Mouse (Mus musculus) C2C12 (cell line): ENCODE results near the gene Anks1b. TPM values are rescaled to one million over a fixed set of nuclear protein-coding genes. Genes with fewer than 3 reads are reported as not detected.

Source experiments
- H3K27me3 ChIP-seq: one replicate; pipeline ENCODE4 v1.6.1; 2011; ENCODE audit not compliant: control insufficient read depth, insufficient read depth, insufficient read length
- H3K36me3 ChIP-seq: one replicate; pipeline ENCODE4 v1.6.1; 2011; ENCODE audit not compliant: control insufficient read depth, insufficient read depth
- H3K4me3 ChIP-seq: one replicate; pipeline ENCODE4 v1.5.1; 2011; ENCODE audit warnings: mild to moderate bottlenecking, control low read depth; ENCODE audit not compliant: poor library complexity, insufficient read depth, severe bottlenecking
- H3K79me2 ChIP-seq: one replicate; pipeline ENCODE4 v1.6.1; 2011; ENCODE audit not compliant: control insufficient read depth, insufficient read depth
- H3K79me3 ChIP-seq: one replicate; pipeline ENCODE4 v1.6.1; 2011; ENCODE audit warnings: low read depth, control low read depth
- H3ac ChIP-seq: one replicate; pipeline ENCODE3; 2011; ENCODE audit warnings: low read depth; ENCODE audit not compliant: control insufficient read depth, insufficient read length
- CEBPB ChIP-seq: IDR thresholded peaks from one replicate; pipeline ENCODE4 v1.6.1; 2011; ENCODE audit warnings: low read depth, mild to moderate bottlenecking, control low read depth, moderate library complexity
- CTCF ChIP-seq: IDR thresholded peaks from one replicate; pipeline ENCODE4 v1.5.1; 2011; ENCODE audit not compliant: control insufficient read depth, insufficient read depth, insufficient read length
- FOSL1 ChIP-seq: IDR thresholded peaks from one replicate; pipeline ENCODE4 v1.8.0; 2011; ENCODE audit warnings: mild to moderate bottlenecking, low read length; ENCODE audit not compliant: poor library complexity, insufficient read depth, severe bottlenecking
- MAX ChIP-seq: IDR thresholded peaks from one replicate; pipeline ENCODE4 v1.6.1; 2011; ENCODE audit warnings: mild to moderate bottlenecking, control low read depth
- MYOD1 ChIP-seq: IDR thresholded peaks from one replicate; pipeline ENCODE4 v1.6.1; 2011; ENCODE audit warnings: low read depth; ENCODE audit not compliant: control insufficient read depth, insufficient read length
- MYOG ChIP-seq: IDR thresholded peaks from one replicate; pipeline ENCODE4 v1.6.1; 2011; ENCODE audit not compliant: control insufficient read depth, insufficient read length; ENCODE audit errors: extremely low read depth
- USF1 ChIP-seq: IDR thresholded peaks from one replicate; pipeline ENCODE4 v1.6.1; 2011; ENCODE audit warnings: low read depth, mild to moderate bottlenecking, control low read depth, moderate library complexity
- polyA plus RNA-seq: library from polyadenylated mRNA; unstranded; fragments of >200 nt; fragmentation: generic; extraction: Trizol; gene quantifications from one replicate; pipeline ENCODE4 v1.2.1, GENCODE M21; 2012; ENCODE audit warnings: missing spikeins

The Anks1b gene
- polyA plus RNA-seq, 1 experiment = 0.27 TPM

DNA sequence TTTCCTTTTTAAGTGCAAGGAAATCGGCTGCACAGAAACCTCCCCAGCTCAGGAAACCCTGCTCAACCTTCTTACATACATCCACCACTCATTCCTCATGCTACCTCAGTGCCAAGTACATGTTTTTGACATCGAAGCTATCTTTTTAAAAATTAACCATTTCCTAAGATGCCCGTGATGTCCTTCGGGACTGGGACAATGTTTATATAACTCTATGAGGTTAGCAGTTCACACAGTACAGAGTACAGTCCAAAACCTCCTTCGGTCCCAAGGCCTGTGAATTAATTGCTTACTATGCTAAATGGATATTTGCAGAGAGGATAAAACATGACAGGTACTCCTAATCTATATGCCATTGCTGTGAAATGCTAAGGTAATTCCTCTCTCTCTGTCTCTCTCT lies 558.2 kb downstream of the Anks1b start:
- no peaks in the 10 kb centered on the region for H3K27me3 ChIP-seq
- H3K79me2 ChIP-seq = no peaks in the 10 kb centered on the region
- no peak for TF ChIP-seq MYOD1
- no peak for TF ChIP-seq MAX
- no peak for TF ChIP-seq MYOG
- TF ChIP-seq CTCF = no peak
- no peak for TF ChIP-seq CEBPB
- TF ChIP-seq FOSL1 = no peak
- TF ChIP-seq USF1 = no peak
- no peak overlapping the region for H3K4me3 ChIP-seq
- H3K36me3 ChIP-seq = no peaks in the 10 kb centered on the region
- no peaks in the 10 kb centered on the region for H3K79me3 ChIP-seq
- H3ac ChIP-seq = no peak overlapping the region

DNA sequence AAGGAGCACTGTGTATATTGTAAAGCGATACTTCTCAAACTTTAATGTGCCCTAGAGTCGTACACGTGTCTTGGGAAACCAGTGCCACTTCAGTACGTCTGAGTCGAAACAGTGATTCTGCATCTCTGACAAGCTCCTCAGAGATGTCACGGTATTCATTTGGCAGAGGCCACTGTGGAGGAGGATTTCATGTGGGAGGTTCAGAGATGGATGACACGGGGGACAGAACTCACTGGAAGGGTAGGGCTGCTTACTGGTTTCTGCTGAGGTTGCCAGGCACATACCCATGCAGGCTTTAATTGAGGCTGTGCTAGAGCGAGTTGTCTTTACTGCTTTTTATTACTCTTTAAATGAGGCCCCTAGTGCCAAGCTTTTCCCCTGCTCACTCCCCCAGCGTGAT lies 558.7 kb downstream of the Anks1b start:
- H3K79me3 ChIP-seq = no peaks in the 10 kb centered on the region
- no peaks in the 10 kb centered on the region for H3K27me3 ChIP-seq
- H3K36me3 ChIP-seq = no peaks in the 10 kb centered on the region
- no peak for TF ChIP-seq CTCF
- TF ChIP-seq FOSL1 = no peak
- TF ChIP-seq MYOG = no peak
- no peak for TF ChIP-seq MYOD1
- no peak for TF ChIP-seq USF1
- no peak for TF ChIP-seq MAX
- H3ac ChIP-seq = no peak overlapping the region
- no peaks in the 10 kb centered on the region for H3K79me2 ChIP-seq
- no peak overlapping the region for H3K4me3 ChIP-seq

DNA sequence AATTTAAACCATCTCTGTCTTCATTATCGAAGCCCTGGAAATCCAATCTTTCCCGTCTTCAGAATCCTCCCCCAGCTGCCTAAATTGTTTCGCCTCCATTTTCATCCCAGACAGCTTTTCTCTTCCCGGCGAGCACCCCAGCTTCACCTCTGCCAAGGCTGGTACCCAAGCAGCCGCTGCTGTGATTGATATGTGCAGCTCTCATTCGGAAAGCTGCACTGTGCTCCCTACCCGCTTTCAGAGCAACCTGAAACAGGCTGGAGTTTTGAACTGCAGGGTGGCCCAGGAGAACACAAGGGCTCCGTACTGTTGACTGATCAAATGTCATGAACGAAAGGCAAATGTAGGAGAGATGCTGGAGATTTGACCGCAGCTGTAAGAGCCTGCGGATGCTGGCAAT lies 559.2 kb downstream of the Anks1b start:
- no peak overlapping the region for H3K4me3 ChIP-seq
- no peak for TF ChIP-seq MYOG
- TF ChIP-seq MAX = no peak
- no peak for TF ChIP-seq CTCF
- TF ChIP-seq USF1 = no peak
- TF ChIP-seq CEBPB = no peak
- TF ChIP-seq FOSL1 = no peak
- TF ChIP-seq MYOD1 = no peak
- H3K79me2 ChIP-seq = no peaks in the 10 kb centered on the region
- H3K36me3 ChIP-seq = no peaks in the 10 kb centered on the region
- H3K79me3 ChIP-seq = no peaks in the 10 kb centered on the region
- no peak overlapping the region for H3ac ChIP-seq
- H3K27me3 ChIP-seq = no peaks in the 10 kb centered on the region

DNA sequence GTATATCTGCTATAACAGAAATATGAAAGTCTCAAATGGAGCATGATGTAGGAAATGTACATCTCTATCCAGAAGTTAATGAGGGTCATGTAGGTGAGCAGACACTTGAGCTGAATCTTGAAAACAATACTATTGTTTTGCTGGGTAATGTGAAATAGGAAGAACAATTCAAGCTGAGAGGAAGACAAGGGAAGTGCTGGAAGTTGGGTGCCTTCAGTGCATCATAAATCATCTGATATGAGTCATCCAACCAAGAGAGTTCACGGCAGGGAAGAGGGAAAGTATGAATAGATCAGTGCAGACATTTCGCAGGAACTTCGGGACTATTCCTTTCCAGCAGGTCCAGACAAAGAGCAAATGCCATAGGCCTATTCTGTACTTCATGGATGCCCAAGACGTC lies 567.7 kb downstream of the Anks1b start:
- Histone ChIP-seq H3K4me3 (no peak overlapping the region), H3K36me3 (no peaks in the 10 kb centered on the region), H3K79me2 (no peaks in the 10 kb centered on the region), H3K27me3 (no peaks in the 10 kb centered on the region), H3ac (no peak overlapping the region), H3K79me3 (no peaks in the 10 kb centered on the region)
- TF ChIP-seq USF1 (no peak), FOSL1 (peak; percentile 47)

DNA sequence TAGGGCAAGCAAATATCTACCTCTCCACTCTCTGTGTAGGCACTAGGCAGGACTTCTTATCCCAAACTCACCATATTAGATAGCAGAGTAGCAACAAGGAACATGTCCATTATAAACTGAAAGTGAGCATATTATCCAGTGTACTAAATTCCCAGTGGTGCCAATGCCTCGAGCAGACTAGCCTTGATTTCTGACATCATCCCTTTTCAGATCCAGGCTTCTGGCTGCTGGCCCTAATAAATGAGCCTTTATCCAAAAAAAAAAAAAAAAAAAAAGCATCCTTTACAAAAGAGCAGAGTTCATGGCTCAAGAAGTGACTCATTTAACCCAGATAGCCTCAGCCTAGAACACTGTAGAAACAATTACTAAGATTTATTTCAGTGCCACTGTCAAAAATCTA lies 568.3 kb downstream of the Anks1b start:
- no peaks in the 10 kb centered on the region for H3K36me3 ChIP-seq
- H3K79me3 ChIP-seq = no peaks in the 10 kb centered on the region
- H3K79me2 ChIP-seq = no peaks in the 10 kb centered on the region
- H3K27me3 ChIP-seq = no peaks in the 10 kb centered on the region
- H3K4me3 ChIP-seq = no peak overlapping the region
- H3ac ChIP-seq = no peak overlapping the region
- TF ChIP-seq MAX (no peak), FOSL1 (peak; percentile 31)

DNA sequence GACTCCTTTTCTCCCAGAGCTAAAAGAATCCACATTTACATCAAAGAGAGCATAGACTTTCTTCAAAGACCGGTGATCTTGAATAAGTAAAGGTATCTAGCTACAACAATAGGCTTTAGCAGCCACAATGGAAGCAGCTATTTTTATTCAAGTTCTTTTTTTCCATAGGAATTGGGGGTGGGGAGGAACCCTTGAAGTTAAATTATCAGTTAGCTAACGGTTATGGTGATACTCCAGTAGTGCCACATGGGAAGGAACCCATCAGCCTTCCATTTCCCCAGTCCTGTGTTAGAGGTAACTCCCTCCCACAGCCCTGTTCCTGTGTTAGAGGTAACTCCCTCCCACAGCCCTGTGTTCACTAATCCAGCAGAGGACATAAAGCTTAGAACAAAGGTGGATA lies 591.6 kb downstream of the Anks1b start:
- H3K4me3 ChIP-seq = no peak overlapping the region
- no peak overlapping the region for H3ac ChIP-seq
- TF ChIP-seq CEBPB (no peak), MYOG (no peak), CTCF (no peak), FOSL1 (no peak), MYOD1 (no peak)
- no peaks in the 10 kb centered on the region for H3K36me3 ChIP-seq
- no peaks in the 10 kb centered on the region for H3K79me2 ChIP-seq
- H3K79me3 ChIP-seq = no peaks in the 10 kb centered on the region
- no peaks in the 10 kb centered on the region for H3K27me3 ChIP-seq

DNA sequence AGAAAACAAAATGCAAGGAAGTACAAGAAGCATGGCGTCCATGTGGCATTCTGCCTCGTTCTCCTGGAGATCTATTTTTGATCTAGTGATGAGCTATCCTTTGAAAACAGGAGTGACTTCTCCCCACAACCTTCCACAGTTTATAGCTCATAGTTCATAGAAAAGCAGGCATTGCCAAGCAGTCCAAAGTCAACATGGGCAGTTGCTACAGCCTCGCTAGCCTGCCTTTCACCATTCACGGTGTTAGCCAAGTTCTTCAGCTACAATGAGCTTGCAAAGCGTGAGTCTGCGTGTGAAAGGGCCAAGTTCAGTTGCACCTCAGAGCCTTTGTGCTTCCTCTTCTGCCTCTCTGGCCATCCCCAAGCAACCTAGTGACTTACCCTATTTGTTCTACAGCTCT lies 592.1 kb downstream of the Anks1b start:
- no peak overlapping the region for H3ac ChIP-seq
- no peaks in the 10 kb centered on the region for H3K79me2 ChIP-seq
- H3K36me3 ChIP-seq = no peaks in the 10 kb centered on the region
- no peaks in the 10 kb centered on the region for H3K27me3 ChIP-seq
- no peak overlapping the region for H3K4me3 ChIP-seq
- TF ChIP-seq USF1 (no peak), MAX (no peak), FOSL1 (no peak), MYOD1 (no peak), MYOG (no peak)
- H3K79me3 ChIP-seq = no peaks in the 10 kb centered on the region
